Mouse (Mus musculus) 3T3-L1 (cell line): ENCODE data around the gene Mthfr.
"Not testable (repeated sequence)": the region's sequence is repeated elsewhere in the genome, so short reads cannot be mapped to it uniquely, and the experiment has no call there.

ENCODE experiments used
- DNase-seq: peaks from one replicate; pipeline ENCODE4 v3.0.0-alpha.2; 2015; ENCODE audit warnings: low read depth, low spot score

Mthfr gene

GRCm38 (mm10) chr4:148040029-148040830 is 1.4 kb downstream of the Mthfr start:
- peak; percentile 79 for DNase-seq

- peak; percentile 91 for DNase-seq
Observed at GRCm38 (mm10) chr4:148040933-148041610, 2.2 kb downstream of the Mthfr start.

GRCm38 (mm10) chr4:148041611-148042191 is 2.8 kb downstream of the Mthfr start:
- peak; percentile 72 for DNase-seq

GRCm38 (mm10) chr4:148043327-148043726 is 4.5 kb downstream of the Mthfr start:
- DNase-seq, result not testable (repeated sequence)

GRCm38 (mm10) chr4:148044113-148044512 is 5.2 kb downstream of the Mthfr start:
- no peak for DNase-seq

- no peak for DNase-seq
Observed at GRCm38 (mm10) chr4:148046450-148047031, 7.7 kb downstream of the Mthfr start.

- DNase-seq, result not testable (repeated sequence)
Observed at GRCm38 (mm10) chr4:148050396-148050914, 11.6 kb downstream of the Mthfr start.

- no peak for DNase-seq
Observed at GRCm38 (mm10) chr4:148051046-148051776, 12.3 kb downstream of the Mthfr start.

GRCm38 (mm10) chr4:148051886-148052285 is 13.0 kb downstream of the Mthfr start:
- DNase-seq, result no peak

- DNase-seq, result no peak
Observed at GRCm38 (mm10) chr4:148052976-148053375, 14.1 kb downstream of the Mthfr start.

GRCm38 (mm10) chr4:148053417-148053920 is 14.6 kb downstream of the Mthfr start:
- no peak for DNase-seq

- DNase-seq, result no peak
Observed at GRCm38 (mm10) chr4:148054961-148055695, 16.3 kb downstream of the Mthfr start.

GRCm38 (mm10) chr4:148056246-148056645 is 17.4 kb downstream of the Mthfr start:
- no peak for DNase-seq

GRCm38 (mm10) chr4:148056801-148057200 is 17.9 kb downstream of the Mthfr start:
- no peak for DNase-seq

GRCm38 (mm10) chr4:148057661-148058209 is 18.9 kb downstream of the Mthfr start:
- DNase-seq, result no peak

- no peak for DNase-seq
Observed at GRCm38 (mm10) chr4:148058218-148058819, 19.4 kb downstream of the Mthfr start.

GRCm38 (mm10) chr4:148058993-148059392 is 20.1 kb downstream of the Mthfr start:
- no peak for DNase-seq

- peak; percentile 67 for DNase-seq
Observed at GRCm38 (mm10) chr4:148060120-148061085, 21.5 kb downstream of the Mthfr start.
